Mouse (Mus musculus) MEL (cell line): Measurements from ENCODE around the gene Wdr46. TPM values are rescaled to one million over a fixed set of nuclear protein-coding genes. Genes with fewer than 3 reads are reported as not detected.
A peak's percentile ranks its signal among the peaks of the same experiment; 100 is the strongest.

Source experiments
- DNase-seq: peaks from one replicate; pipeline ENCODE4 v3.0.0; 2011; ENCODE audit warnings: low read depth, low spot score
- H3K27ac ChIP-seq: 2 replicates; pipeline ENCODE4 v1.5.1; 2012; ENCODE audit warnings: low read depth, mild to moderate bottlenecking, control low read depth, low read length, moderate library complexity; ENCODE audit not compliant: control insufficient read depth
- H3K27me3 ChIP-seq, 2 experiments: fragments of 150-350 bp in 1 of 2; sonication (generic) in 1 of 2; 2 replicates each; pipeline ENCODE4 v1.6.1; 2012; ENCODE audit warnings: low read length in 2 of 2, mild to moderate bottlenecking in 2 of 2, improper control_type of control experiment in 1 of 2, moderate library complexity in 1 of 2; ENCODE audit not compliant: insufficient read depth in 2 of 2, control insufficient read depth in 1 of 2
- H3K36me3 ChIP-seq, 2 experiments: 2 replicates each; pipeline ENCODE4 v1.6.1; 2012 to 2014; ENCODE audit warnings: low read length in 2 of 2, improper control_type of control experiment in 1 of 2, inconsistent platforms in 1 of 2, mild to moderate bottlenecking in 1 of 2; ENCODE audit not compliant: insufficient read depth in 2 of 2, control insufficient read depth in 1 of 2
- H3K4me1 ChIP-seq, 2 experiments: fragments of 150-350 bp in 1 of 2; sonication (generic) in 1 of 2; 2 replicates each; pipeline ENCODE4 v1.6.1; 2012; ENCODE audit warnings: low read length in 2 of 2, improper control_type of control experiment in 1 of 2, mild to moderate bottlenecking in 1 of 2; ENCODE audit not compliant: insufficient read depth in 2 of 2, control insufficient read depth in 1 of 2
- H3K4me3 ChIP-seq, 2 experiments: fragments of 150-350 bp in 1 of 2; sonication (generic) in 1 of 2; 2 replicates each; pipeline ENCODE4 v1.5.1; 2012; ENCODE audit warnings: low read depth in 2 of 2, low read length in 2 of 2, mild to moderate bottlenecking in 2 of 2, moderate library complexity in 2 of 2, control low read depth in 1 of 2, improper control_type of control experiment in 1 of 2; ENCODE audit not compliant: control insufficient read depth in 1 of 2, insufficient read depth in 1 of 2
- H3K79me2 ChIP-seq: 2 replicates; pipeline ENCODE4 v1.6.1; 2012; ENCODE audit warnings: mild to moderate bottlenecking, low read length, moderate library complexity; ENCODE audit not compliant: control insufficient read depth, poor library complexity, insufficient read depth
- H3K9ac ChIP-seq: 2 replicates; pipeline ENCODE4 v1.6.1; 2012; ENCODE audit warnings: low read depth, mild to moderate bottlenecking, control low read depth, low read length, moderate library complexity; ENCODE audit not compliant: control insufficient read depth, poor library complexity, severe bottlenecking
- H3K9me3 ChIP-seq: fragments of 150-350 bp; sonication (generic); replicated peaks from 2 replicates; pipeline ENCODE4 v1.6.1; 2012; ENCODE audit warnings: mild to moderate bottlenecking, low read length, improper control_type of control experiment, moderate library complexity; ENCODE audit not compliant: insufficient read depth
- CHD2 ChIP-seq: IDR thresholded peaks from 2 replicates; pipeline ENCODE4 v1.6.1; 2011; ENCODE audit warnings: low read length, improper control_type of control experiment
- E2F4 ChIP-seq: IDR thresholded peaks from 2 replicates; pipeline ENCODE4 v1.6.1; 2011; ENCODE audit warnings: low read depth, low read length, improper control_type of control experiment, borderline replicate concordance
- ELF1 ChIP-seq: IDR thresholded peaks from 2 replicates; pipeline ENCODE4 v1.6.1; 2014; ENCODE audit warnings: low read depth, mild to moderate bottlenecking, inconsistent platforms, low read length, improper control_type of control experiment, moderate library complexity
- HCFC1 ChIP-seq: IDR thresholded peaks from 2 replicates; pipeline ENCODE4 v1.6.1; 2012; ENCODE audit warnings: low read depth, mild to moderate bottlenecking, inconsistent platforms, low read length, improper control_type of control experiment, moderate library complexity
- JUND ChIP-seq: IDR thresholded peaks from 2 replicates; pipeline ENCODE4 v1.6.1; 2011; ENCODE audit warnings: low read depth, mild to moderate bottlenecking, improper control_type of control experiment, low read length
- MAX ChIP-seq: IDR thresholded peaks from 2 replicates; pipeline ENCODE4 v1.6.1; 2011; ENCODE audit warnings: low read length, improper control_type of control experiment
- MAZ ChIP-seq: IDR thresholded peaks from 2 replicates; pipeline ENCODE4 v1.6.1; 2012; ENCODE audit warnings: low read depth, mild to moderate bottlenecking, inconsistent platforms, low read length, improper control_type of control experiment
- NRF1 ChIP-seq: IDR thresholded peaks from 2 replicates; pipeline ENCODE4 v1.6.1; 2014; ENCODE audit warnings: low read depth, mild to moderate bottlenecking, inconsistent platforms, low read length, improper control_type of control experiment, moderate library complexity; ENCODE audit not compliant: poor library complexity, insufficient read depth, severe bottlenecking
- POLR2AphosphoS2 ChIP-seq: IDR thresholded peaks from 2 replicates; pipeline ENCODE4 v1.6.1; 2011; ENCODE audit warnings: low read length, improper control_type of control experiment
- RCOR1 ChIP-seq: IDR thresholded peaks from 2 replicates; pipeline ENCODE4 v1.6.1; 2012; ENCODE audit warnings: low read depth, mild to moderate bottlenecking, inconsistent platforms, low read length, improper control_type of control experiment
- SIN3A ChIP-seq: IDR thresholded peaks from 2 replicates; pipeline ENCODE4 v1.6.1; 2012; ENCODE audit warnings: low read length, improper control_type of control experiment, inconsistent platforms
- TBP ChIP-seq: IDR thresholded peaks from 2 replicates; pipeline ENCODE4 v1.8.0; 2011; ENCODE audit warnings: low read depth, low read length, improper control_type of control experiment
- USF1 ChIP-seq: IDR thresholded peaks from 2 replicates; pipeline ENCODE4 v1.6.1; 2014; ENCODE audit warnings: low read depth, mild to moderate bottlenecking, inconsistent platforms, low read length, improper control_type of control experiment, moderate library complexity
- USF2 ChIP-seq, 2 experiments: IDR thresholded peaks; 2 replicates each; pipeline ENCODE4 v1.6.1; 2011 to 2012; ENCODE audit warnings: improper control_type of control experiment in 2 of 2, low read length in 2 of 2, borderline replicate concordance in 1 of 2, inconsistent platforms in 1 of 2, low read depth in 1 of 2, mild to moderate bottlenecking in 1 of 2; ENCODE audit not compliant: insufficient read depth in 1 of 2
- ZNF384 ChIP-seq: IDR thresholded peaks from 2 replicates; pipeline ENCODE4 v1.6.1; 2012; ENCODE audit warnings: low read depth, mild to moderate bottlenecking, inconsistent platforms, low read length, improper control_type of control experiment
- polyA plus RNA-seq, 2 experiments: library from polyadenylated mRNA; stranded (reverse) in 1 of 2; unstranded in 1 of 2; fragments of >175 nt in 1 of 2; fragments of >200 nt in 1 of 2; gene quantifications; 2 replicates each; pipeline versions ENCODE4 v1.2.1 to v1.2.4; 2012; ENCODE audit warnings: low replicate concordance in 2 of 2, low read depth in 1 of 2; ENCODE audit not compliant: insufficient read length in 2 of 2, insufficient read depth in 1 of 2, missing spikeins in 1 of 2
- total RNA-seq: library from RNA; depleted of rRNA; stranded (reverse); fragments of 300-350 nt; gene quantifications from 2 replicates; pipeline ENCODE4 v1.2.3, GENCODE M21; 2012

The Wdr46 gene
- total and polyA plus RNA-seq, 3 experiments: 100 to 131 TPM; not detected in 1

- TF ChIP-seq CHD2: no peak
- 0 out of 2 replicates have a peak, but pooled peaks have one; percentile 5 for TF ChIP-seq ZNF384
- peak; percentile 94 for TF ChIP-seq ELF1
Observed at GRCm38 (mm10) chr17:33955555-33956214, 15.2 kb downstream of the Wdr46 start, which contains the start of the genes Vps52 and Rps18 (continued).

- no peak for DNase-seq
- Histone ChIP-seq H3K27ac (peak overlapping the region; percentile 88; the same call in 1 of the 2 replicates), H3K9ac (peak overlapping the region; percentile 86), H3K79me2 (peaks cover 38% of the 10 kb centered on the region), H3K27me3 (no peaks in the 10 kb centered on the region), H3K4me1 (peaks cover 0 to 7% of the 10 kb centered on the region in 2 experiments; a peak in 2 of 4 replicates), H3K9me3 (no peaks in the 10 kb centered on the region), H3K4me3 (peak overlapping the region; percentile 66 to 69), H3K36me3 (peaks cover 10 to 17% of the 10 kb centered on the region in 2 experiments)
- TF ChIP-seq MAZ (no peak), E2F4 (0 out of 2 replicates have a peak, but pooled peaks have one; percentile 0)
Observed at GRCm38 (mm10) chr17:33956336-33956735, 15.9 kb downstream of the Wdr46 start.

- H3K27ac ChIP-seq: no peak overlapping the region
- no peak for DNase-seq
Observed at GRCm38 (mm10) chr17:33957493-33957892, 17.0 kb downstream of the Wdr46 start.

GRCm38 (mm10) chr17:33958451-33958850, 18.0 kb downstream of the Wdr46 start:
- no peak for TF ChIP-seq HCFC1
- no peak for TF ChIP-seq RCOR1
- no peak for TF ChIP-seq POLR2AphosphoS2
- no peak for TF ChIP-seq USF1
- TF ChIP-seq USF2 (IDR thresholded peaks at IDR 0.05; ENCODE audit: borderline replicate concordance in 1 of 2, insufficient read depth in 1 of 2, low read depth in 1 of 2, low read length in 2 of 2): no peak
- no peak for TF ChIP-seq JUND
- no peak for TF ChIP-seq MAZ
- TF ChIP-seq NRF1: no peak
- TF ChIP-seq MAX: no peak
- TF ChIP-seq SIN3A: no peak
- H3K79me2 ChIP-seq: peaks cover 29% of the 10 kb centered on the region
- H3K4me3 ChIP-seq: no peak overlapping the region
- H3K9ac ChIP-seq: no peak overlapping the region
- H3K9me3 ChIP-seq: no peaks in the 10 kb centered on the region
- DNase-seq: no peak
- H3K27ac ChIP-seq: no peak overlapping the region
- H3K27me3 ChIP-seq: no peaks in the 10 kb centered on the region
- H3K4me1 ChIP-seq: no peaks in the 10 kb centered on the region
- peaks cover 5 to 6% of the 10 kb centered on the region in 2 experiments for H3K36me3 ChIP-seq

More at GRCm38 (mm10) chr17:33957493-33957892, 17.0 kb downstream of the Wdr46 start:
- Histone ChIP-seq H3K4me3 (no peak overlapping the region), H3K9me3 (no peaks in the 10 kb centered on the region), H3K27me3 (no peaks in the 10 kb centered on the region), H3K9ac (no peak overlapping the region)
- TF ChIP-seq TBP (no peak), ELF1 (no peak)
- TF ChIP-seq, all 39 proteins: peak for 0
- Histone ChIP-seq H3K36me3 (peaks cover 10 to 15% of the 10 kb centered on the region in 2 experiments), H3K4me1 (peaks cover 0 to 7% of the 10 kb centered on the region in 2 experiments; a peak in 2 of 4 replicates), H3K79me2 (peaks cover 38% of the 10 kb centered on the region)
